Mouse (Mus musculus) myocyte (in vitro differentiated cells): ENCODE results near the gene Gstt1.

Experiments
- MYOD1 ChIP-seq, 3 experiments: IDR thresholded peaks; one replicate each; pipeline ENCODE4 v1.6.1; 2011; ENCODE audit warnings: control low read depth in 2 of 3, low read depth in 2 of 3, mild to moderate bottlenecking in 2 of 3, moderate library complexity in 1 of 3; ENCODE audit not compliant: insufficient read length in 2 of 3, control insufficient read depth in 1 of 3
- MYOG ChIP-seq, 3 experiments: IDR thresholded peaks; one replicate each; pipeline ENCODE4 v1.6.1; 2011; ENCODE audit warnings: control low read depth in 2 of 3, low read depth in 2 of 3, mild to moderate bottlenecking in 2 of 3; ENCODE audit not compliant: insufficient read length in 2 of 3, control insufficient read depth in 1 of 3, insufficient read depth in 1 of 3
- POLR2A ChIP-seq: IDR thresholded peaks from one replicate; pipeline ENCODE4 v1.6.1; 2011; ENCODE audit warnings: low read depth, mild to moderate bottlenecking, control low read depth, moderate library complexity; ENCODE audit not compliant: insufficient read length

DNA sequence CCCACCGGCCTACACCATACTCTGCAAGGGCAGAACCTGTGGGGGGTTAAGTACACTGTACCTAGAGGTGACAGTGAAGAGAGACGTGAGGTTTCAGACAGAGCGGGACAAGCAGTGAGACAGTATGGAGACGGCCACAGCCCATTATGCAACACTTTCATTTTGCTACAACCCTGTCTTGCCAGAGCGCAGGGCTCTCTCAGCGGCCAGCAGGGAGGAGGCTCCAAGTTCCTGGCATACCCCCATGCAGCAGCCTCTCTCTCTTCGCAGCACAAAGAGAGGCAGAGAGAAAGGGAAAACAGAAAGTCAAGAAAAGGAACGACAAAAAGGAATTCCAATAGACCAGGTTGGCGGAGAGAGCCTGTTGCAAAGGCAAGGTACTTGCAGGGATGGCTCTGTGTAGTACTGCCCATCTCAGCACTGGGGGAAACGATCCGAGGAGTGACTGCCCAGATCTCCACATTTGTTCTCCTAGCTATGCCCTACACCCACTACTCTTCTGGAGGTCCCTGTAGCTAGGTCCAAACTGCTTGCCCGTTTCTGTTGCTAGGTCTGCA lies 687 bp downstream of the Gstt1 start:
- no peak for TF ChIP-seq MYOG (IDR thresholded peaks at IDR 0.05; ENCODE audit: control insufficient read depth in 1 of 3, insufficient read depth in 1 of 3, insufficient read length in 2 of 3, low read depth in 2 of 3)
- no peak for TF ChIP-seq POLR2A
- no peak for TF ChIP-seq MYOD1 (IDR thresholded peaks at IDR 0.05; ENCODE audit: control insufficient read depth in 1 of 3, insufficient read length in 2 of 3, low read depth in 2 of 3)
